Mouse (Mus musculus) granulocyte monocyte progenitor cell, adult 5-6 weeks (primary cell): ENCODE data around the gene Dmgdh. TPM values are rescaled to one million over a fixed set of nuclear protein-coding genes. Genes with fewer than 3 reads are reported as not detected.

ENCODE experiments used
- ATAC-seq: replicated peaks from 2 replicates; pipeline ENCODE4 v1.8.0; 2016; ENCODE audit warnings: mild to moderate bottlenecking, moderate TSS enrichment, inconsistent platforms; ENCODE audit not compliant: poor library complexity, severe bottlenecking
- total RNA-seq, 2 experiments: library from RNA; stranded (forward) in 1 of 2; stranded (reverse) in 1 of 2; fragments of 200-712, 200-1000 nt in 1 of 2; fragments of >200 nt in 1 of 2; fragmentation: Nextera tagmentation in 1 of 2; gene quantifications; 2 replicates each; pipeline ENCODE4 v1.2.3; 2014 to 2017

The Dmgdh gene
- total RNA-seq, 2 experiments from 2014 or later, result not detected

DNA sequence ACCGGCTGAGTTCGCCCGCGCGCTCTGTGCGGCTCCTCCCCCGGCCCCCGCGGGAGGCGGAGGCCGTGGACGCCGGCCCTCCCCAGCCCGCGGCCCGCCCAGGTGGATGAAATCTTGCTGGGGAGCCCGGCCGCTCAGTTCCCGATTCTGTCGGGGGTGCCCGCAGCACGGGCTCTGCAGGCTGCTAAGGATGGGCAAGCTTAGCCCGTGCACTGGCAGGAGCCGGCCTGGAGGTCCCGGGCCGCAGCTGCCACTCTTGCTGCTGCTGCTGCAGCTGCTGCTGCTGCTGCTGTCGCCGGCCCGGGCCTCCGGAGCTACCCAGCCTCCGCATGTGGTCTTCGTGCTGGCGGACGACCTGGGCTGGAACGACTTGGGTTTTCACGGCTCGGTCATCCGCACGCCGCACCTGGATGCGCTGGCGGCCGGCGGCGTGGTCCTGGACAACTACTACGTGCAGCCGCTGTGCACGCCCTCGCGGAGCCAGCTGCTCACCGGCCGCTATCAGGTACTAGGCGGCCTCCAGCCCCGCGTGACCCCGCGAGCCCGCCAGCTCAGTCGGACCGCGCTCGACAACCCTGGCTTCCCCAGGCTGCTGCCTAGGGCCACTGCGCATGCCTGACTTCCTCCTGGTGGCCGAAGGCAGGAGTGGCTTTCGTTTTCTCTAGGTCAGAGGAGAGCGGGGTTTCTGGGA, 97.5 kb downstream of the Dmgdh start, which contains the start of gene Arsb:
TSS of gene Arsb (plus strand) at position 43 of the 691 bp plus-strand sequence.
- ATAC-seq, result peak; percentile 65

DNA sequence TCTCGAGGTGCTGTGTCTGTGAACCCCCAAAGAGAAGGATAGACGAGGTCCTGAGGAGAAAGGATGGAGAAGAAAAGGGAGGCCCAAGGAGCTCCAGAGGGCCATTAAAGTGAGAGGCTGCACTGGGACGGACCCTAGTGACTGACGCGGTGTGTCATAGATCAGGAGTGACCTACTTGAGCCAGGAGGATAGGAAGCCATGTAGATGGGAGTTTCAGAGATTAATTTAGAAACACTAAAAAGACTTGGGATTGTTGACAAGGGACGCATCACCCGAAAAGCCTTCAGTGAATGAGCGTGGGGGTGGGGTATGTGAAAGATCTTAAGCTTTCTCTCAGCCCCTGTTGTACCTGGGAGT, 98.0 kb downstream of the Dmgdh start:
- ATAC-seq, result no peak

DNA sequence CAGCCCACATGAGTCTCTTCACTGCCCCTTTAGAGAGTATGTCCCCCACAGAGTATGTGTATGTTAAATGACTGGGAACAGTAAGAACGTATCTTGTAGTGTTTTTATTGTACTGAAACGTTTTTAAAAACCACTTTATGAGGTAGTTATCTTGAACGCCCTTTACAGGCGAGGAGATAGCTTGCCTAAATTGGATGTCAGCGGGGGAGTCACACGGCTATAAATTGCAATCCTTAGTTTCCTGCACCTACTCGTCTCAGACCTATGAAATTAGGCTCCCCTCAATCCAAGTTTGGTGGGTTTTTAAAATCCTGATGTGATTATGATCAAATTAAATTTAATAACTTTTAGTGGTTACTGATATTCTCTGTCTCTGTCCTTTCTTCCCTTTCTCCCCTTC, 98.6 kb downstream of the Dmgdh start:
- no peak for ATAC-seq

DNA sequence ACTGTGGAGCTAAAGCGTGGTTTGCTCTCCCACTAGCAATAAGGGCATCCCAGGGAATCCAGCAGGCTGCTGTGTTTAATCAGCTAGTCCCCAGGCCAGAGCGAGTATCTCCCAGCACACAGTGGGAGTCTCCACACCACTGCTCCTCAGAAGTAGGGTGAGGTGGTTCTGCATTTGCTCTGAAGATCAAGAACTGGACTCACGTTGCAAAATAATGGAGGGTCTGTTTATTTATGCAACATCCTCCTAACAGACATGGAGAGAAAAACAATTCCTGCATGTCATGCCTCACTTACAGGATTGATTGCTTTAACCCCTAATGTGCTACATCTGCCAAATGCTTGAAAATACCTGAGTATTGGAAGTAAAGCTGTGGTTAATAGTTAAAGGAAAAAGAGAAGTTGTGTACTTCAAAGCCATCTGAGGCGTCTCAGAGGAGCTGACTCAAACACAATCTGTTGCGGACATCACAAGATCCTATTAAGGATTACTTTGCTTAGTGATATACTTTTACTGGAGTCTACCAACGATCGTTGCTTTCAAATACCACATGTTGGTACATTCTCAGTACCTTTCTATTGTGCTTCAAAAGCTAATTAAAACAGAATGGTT, 99.6 kb downstream of the Dmgdh start:
- ATAC-seq, result peak; percentile 68

DNA sequence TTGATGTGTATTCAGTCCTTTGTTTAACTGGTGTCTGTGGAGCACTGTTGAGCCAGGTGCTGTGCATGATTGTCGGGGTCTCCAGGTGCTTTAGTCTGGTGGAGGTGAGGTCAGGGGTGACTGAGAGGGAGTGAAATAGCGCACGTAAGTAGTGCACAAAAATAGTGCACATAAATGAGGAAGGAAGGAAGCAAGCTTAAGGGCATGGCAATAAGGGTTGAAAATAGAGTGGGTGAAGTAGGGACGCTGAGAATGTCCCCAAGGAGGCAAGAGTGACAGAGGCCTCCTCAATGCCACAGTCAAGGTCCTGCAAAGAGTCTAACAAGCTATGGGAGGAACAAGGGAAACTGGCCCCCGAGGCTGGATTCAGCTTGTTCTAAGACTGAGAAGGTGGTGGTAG, 108.6 kb downstream of the Dmgdh start:
- peak; percentile 67 for ATAC-seq

DNA sequence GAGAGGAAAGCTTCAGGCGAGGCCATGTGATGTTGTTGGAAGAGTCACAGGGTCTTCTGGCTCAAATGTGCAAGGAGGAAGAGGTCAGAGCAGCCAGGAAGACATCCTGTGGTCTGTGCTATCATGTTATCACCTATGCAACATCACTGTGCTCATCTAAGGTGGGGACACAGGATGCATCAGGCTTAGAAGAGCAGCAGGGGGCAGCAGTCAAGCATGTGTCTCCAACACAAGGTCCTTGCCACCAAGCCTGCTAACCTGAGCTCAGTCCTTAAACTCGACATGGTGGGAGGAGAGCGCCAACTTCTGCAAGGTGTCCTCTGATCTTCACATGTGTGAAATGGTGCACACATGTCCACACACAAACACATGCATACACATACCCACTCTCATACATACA, 111.1 kb downstream of the Dmgdh start:
- peak; percentile 54 for ATAC-seq

DNA sequence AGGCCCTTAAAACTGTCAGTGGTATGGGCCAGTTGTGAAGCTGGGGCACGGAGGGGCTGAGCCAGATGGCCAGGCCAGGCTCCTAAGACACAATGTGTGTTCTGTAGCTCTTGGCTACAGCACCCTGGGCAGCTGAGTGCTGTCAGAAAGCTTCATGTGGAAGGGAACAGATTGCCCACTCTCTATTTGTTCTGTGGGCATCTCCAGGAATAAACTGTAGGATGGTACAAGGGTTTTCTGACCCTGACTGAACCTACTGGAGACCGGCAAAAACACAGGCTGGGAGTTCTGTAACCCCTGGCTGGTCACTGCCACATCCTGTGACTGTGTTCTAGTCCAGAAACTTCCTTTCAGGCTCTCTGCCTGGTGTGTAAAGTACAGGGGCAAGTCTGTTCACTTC, 111.8 kb downstream of the Dmgdh start:
- no peak for ATAC-seq

DNA sequence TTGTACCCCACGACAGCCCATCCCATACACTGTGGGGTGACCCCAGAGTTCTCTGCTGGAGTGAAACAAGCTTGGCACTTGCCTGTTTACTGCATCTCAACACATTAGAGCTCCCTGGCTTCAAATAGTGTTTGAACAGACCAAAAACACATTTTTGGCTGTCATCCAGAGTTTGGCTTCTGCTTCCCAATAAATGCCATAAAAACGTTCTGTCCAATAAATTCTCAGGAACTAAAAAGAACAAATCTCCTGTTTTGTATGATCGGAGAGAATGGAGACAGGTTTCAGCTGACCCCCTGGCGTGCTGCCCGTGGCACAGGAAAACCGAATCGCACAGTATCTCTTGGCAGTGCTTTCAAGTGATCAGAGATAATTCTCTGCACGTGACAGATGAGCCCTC, 113.4 kb downstream of the Dmgdh start:
- no peak for ATAC-seq

DNA sequence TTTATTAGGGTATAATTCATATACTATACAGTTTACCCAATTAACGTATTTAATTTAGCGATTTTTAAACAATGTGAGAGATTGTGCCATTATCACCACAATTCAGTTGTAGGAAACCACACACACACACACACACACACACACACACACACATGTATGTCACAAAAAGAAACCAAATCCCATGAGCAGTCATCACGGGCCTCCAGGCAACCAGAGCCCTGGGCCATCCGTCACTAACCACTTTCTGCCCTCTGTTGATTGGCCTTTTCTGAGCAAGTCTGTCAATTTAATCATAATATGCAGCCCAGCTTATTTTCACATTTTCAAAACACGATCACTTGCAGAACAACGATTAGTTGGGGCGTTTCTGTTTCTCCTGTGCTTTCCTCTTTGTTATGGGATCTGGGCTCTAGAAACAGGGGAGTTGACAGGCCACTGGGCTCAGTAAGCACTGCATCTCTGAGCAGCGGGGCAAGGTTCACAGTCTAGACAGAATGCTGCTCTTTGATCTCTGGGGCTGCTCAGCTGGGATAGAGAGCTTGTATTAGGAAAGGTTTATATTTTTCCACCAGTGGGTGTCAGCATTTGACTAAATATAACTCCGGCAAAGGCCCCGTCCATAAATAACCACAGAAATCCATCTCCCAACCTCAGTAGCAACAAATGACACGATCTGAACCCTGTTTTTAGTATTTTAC, 118.9 kb downstream of the Dmgdh start:
- peak; percentile 20; the same call in 1 of the 2 replicates for ATAC-seq

DNA sequence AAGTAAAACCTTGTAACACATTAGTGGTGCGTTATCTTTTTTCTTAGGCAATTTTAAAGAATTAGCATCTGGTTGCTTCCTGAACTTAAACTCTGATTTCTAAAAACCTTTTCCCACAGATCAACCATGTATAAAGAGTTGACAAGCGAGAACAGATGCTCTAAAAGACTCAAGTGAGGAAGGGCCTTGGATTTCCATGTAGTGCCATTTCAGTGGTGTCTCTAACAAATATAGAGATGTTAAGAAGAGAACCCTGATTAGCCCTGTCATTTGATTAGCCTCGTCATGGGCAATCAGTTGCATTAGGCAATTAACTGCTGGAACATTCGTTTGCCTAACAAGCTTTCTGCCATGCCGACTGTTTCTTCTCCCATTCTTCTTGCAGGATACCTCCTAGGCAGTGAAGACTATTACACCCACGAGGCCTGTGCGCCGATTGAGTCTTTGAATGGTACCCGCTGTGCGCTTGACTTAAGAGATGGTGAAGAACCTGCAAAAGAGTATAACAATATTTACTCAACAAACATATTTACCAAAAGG, 119.5 kb downstream of the Dmgdh start:
- ATAC-seq, result no peak

DNA sequence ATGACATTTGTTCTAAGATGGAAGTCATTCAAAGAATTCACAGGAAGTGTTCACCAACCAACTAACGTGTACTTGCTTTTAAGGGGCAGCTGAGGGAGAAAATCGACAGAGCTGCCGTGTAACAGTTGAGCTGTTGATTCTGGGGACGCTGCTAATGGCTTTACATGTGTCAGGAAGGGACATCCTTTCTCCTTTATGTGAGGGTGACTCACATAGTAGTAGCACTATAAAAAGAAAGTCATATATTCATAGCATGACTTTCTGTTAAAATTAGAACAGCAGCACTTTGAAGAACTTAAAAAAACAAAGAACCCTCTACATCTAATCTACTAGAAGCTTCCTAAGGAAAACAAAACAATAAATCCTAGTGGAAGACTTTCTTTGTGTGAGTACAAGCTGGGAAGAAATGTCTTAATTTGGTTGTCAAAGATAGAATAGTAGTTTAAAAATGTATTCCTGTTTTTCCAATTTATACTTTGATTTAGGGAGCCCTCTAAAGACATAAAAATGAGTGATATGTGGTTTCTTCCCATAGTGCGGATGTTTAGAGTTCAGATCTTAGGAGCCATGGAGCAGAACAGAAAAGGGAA, 122.9 kb downstream of the Dmgdh start:
- ATAC-seq, result no peak

Other genes with a start within 250 kb of the Dmgdh start
- gene Jmy, start 174.6 kb upstream of the Dmgdh start, total RNA-seq (2014; fragmentation: Nextera tagmentation), result 6.5 and 8.6 TPM in 2 replicates
- gene Jmy, start 174.6 kb upstream of the Dmgdh start, total RNA-seq (2017), result 5.8 and 6.4 TPM in 2 replicates
- gene Bhmt, start 36.5 kb upstream of the Dmgdh start, total RNA-seq (2014; fragmentation: Nextera tagmentation), result not detected in 2 replicates
- not detected in 2 replicates for gene Bhmt, start 36.5 kb upstream of the Dmgdh start, total RNA-seq (2017)
- not detected in 2 replicates for gene Bhmt2, start 131 bp upstream of the Dmgdh start, total RNA-seq (2014; fragmentation: Nextera tagmentation)
- not detected in 2 replicates for gene Bhmt2, start 131 bp upstream of the Dmgdh start, total RNA-seq (2017)
- gene Arsb, start 97.2 kb downstream of the Dmgdh start, total RNA-seq (2014; fragmentation: Nextera tagmentation), result 80.8 and 112 TPM in 2 replicates
- gene Arsb, start 97.2 kb downstream of the Dmgdh start, total RNA-seq (2017), result 32.4 and 40.6 TPM in 2 replicates